Mouse (Mus musculus): ENCODE measurements at regions not wholly inside any gene's neighbourhood (a gene's known extent, or its start where the extent isn't known, plus 50 kb on each side); places are given as distances from the start of the nearest gene placed in this dataset.

- DNase-seq (ENCODE audit: low read depth, low spot score): no peak
Measured at GRCm38 (mm10) chr10:91734691-91735090, 553.6 kb upstream of the Tmpo start.

- DNase-seq (ENCODE audit: low read depth, low spot score): no peak
Measured at GRCm38 (mm10) chr10:91732007-91732589, 551.0 kb upstream of the Tmpo start.

- no peak for DNase-seq (ENCODE audit: low read depth, low spot score)
Measured at GRCm38 (mm10) chr10:91730062-91730461, 548.9 kb upstream of the Tmpo start.

- no peak for DNase-seq (ENCODE audit: low read depth, low spot score)
Measured at GRCm38 (mm10) chr10:91719561-91720371, 538.7 kb upstream of the Tmpo start.

GRCm38 (mm10) chr10:91716604-91717003 lies 535.5 kb upstream of the Tmpo start:
- no peak for DNase-seq (ENCODE audit: low read depth, low spot score)

- DNase-seq (ENCODE audit: low read depth, low spot score): no peak
Measured at GRCm38 (mm10) chr10:91714648-91715047, 533.5 kb upstream of the Tmpo start.

GRCm38 (mm10) chr10:91713529-91713928 lies 532.4 kb upstream of the Tmpo start:
- no peak for DNase-seq (ENCODE audit: low read depth, low spot score)

GRCm38 (mm10) chr10:91706816-91707215 lies 525.7 kb upstream of the Tmpo start:
- no peak for DNase-seq (ENCODE audit: low read depth, low spot score)

GRCm38 (mm10) chr10:91704751-91705150 lies 523.6 kb upstream of the Tmpo start:
- no peak for DNase-seq (ENCODE audit: low read depth, low spot score)

GRCm38 (mm10) chr10:91701822-91702221 lies 520.7 kb upstream of the Tmpo start:
- DNase-seq (ENCODE audit: low read depth, low spot score): no peak

- DNase-seq (ENCODE audit: low read depth, low spot score): no peak
Measured at GRCm38 (mm10) chr10:91686082-91686618, 505.0 kb upstream of the Tmpo start.

GRCm38 (mm10) chr10:91685164-91686027 lies 504.3 kb upstream of the Tmpo start:
- DNase-seq (ENCODE audit: low read depth, low spot score): no peak

GRCm38 (mm10) chr10:91679641-91680040 lies 498.5 kb upstream of the Tmpo start:
- no peak for DNase-seq (ENCODE audit: low read depth, low spot score)

- no peak for DNase-seq (ENCODE audit: low read depth, low spot score)
Measured at GRCm38 (mm10) chr10:91637911-91638310, 456.8 kb upstream of the Tmpo start.

- no peak for DNase-seq (ENCODE audit: low read depth, low spot score)
Measured at GRCm38 (mm10) chr10:91628672-91629071, 447.6 kb upstream of the Tmpo start.

GRCm38 (mm10) chr10:91622281-91622680 lies 441.2 kb upstream of the Tmpo start:
- DNase-seq (ENCODE audit: low read depth, low spot score): no peak

GRCm38 (mm10) chr10:91613794-91614479 lies 432.8 kb upstream of the Tmpo start:
- DNase-seq (ENCODE audit: low read depth, low spot score): no peak

GRCm38 (mm10) chr10:91612052-91612451 lies 430.9 kb upstream of the Tmpo start:
- no peak for DNase-seq (ENCODE audit: low read depth, low spot score)

- DNase-seq (ENCODE audit: low read depth, low spot score): no peak
Measured at GRCm38 (mm10) chr10:91594891-91595290, 413.8 kb upstream of the Tmpo start.

GRCm38 (mm10) chr10:91593378-91593777 lies 412.3 kb upstream of the Tmpo start:
- DNase-seq (ENCODE audit: low read depth, low spot score): no peak

- no peak for DNase-seq (ENCODE audit: low read depth, low spot score)
Measured at GRCm38 (mm10) chr10:91591845-91592244, 410.7 kb upstream of the Tmpo start.

Data from CD4-positive, CD25-positive, alpha-beta regulatory T cell, adult 2 months (primary cell).